Mouse (Mus musculus) spleen, postnatal 36 days (tissue): ENCODE measurements at regions not wholly inside any gene's neighbourhood (a gene's known extent, or its start where the extent isn't known, plus 50 kb on each side); places are given as distances from the start of the nearest gene placed in this dataset.

Experiments used
- DNase-seq, 2 experiments: peaks; one replicate each; pipeline ENCODE4 v3.0.0; 2022; ENCODE audit warnings: low spot score in 2 of 2, mixed read lengths in 1 of 2

DNA sequence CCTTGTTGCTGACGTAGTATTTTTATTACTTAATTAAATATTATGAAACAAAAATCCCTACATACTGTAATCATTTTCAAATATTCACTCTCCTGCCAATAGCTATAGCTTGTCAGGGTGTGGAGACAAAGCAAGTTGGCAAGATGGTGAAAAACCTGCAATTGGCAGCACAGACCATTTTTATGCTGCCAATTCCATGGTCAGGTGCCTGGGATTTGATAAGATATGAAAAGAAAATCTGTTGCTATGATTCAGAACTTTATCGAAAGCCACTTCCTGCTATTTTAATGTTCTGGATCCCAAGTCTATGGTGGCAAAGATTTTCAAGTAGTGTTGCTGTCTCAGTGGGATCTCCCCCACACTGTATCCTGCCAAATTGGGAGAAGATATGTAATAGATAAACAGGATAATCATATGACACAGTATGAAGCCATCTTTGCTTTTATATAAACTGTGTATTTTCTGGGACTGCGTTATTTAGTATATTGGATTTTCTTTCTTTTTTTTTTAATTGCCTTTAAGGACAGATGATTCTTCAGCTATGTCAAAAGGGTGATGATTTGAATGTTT lies 165.3 kb upstream of the Lrrc3b start:
- DNase-seq, result no peak

DNA sequence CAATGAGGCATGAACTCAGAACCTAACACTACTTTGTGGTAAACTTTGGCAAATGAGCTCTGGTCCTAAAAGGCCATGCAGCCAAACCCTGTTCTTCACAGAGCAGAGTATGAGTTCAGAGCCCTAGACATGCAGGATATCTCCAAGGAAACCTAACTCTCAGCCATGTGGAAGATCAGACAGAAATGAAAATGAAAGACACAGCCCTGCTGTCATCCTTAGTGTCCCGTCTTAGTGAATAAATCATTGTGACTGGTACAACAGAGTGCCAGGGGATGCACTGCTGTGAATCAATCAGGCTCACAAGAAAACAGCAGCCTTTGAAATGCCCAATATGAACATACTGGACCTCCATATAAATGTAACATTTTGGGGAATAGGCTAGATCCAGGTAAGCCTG lies 171.4 kb upstream of the Lrrc3b start:
- no peak for DNase-seq

DNA sequence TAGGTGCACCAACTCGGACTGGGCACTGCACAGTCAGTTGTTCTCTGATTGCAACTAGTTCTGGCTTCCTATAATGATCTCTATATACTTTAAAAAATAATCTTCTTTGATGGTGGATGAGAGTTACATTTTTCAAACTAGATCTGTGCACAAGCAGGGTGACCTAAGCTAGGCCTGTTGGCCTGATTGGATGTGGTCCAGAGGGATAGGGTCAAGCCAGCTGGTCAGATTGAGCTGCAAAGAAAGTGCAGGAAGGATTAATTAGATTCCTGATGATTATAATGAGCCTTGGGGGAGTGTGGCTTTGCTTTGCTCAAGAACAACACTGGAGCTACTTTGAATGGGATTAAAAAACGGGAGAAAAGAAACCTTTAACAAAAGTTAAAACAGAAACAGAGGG lies 195.8 kb upstream of the Lrrc3b start:
- DNase-seq, result no peak

DNA sequence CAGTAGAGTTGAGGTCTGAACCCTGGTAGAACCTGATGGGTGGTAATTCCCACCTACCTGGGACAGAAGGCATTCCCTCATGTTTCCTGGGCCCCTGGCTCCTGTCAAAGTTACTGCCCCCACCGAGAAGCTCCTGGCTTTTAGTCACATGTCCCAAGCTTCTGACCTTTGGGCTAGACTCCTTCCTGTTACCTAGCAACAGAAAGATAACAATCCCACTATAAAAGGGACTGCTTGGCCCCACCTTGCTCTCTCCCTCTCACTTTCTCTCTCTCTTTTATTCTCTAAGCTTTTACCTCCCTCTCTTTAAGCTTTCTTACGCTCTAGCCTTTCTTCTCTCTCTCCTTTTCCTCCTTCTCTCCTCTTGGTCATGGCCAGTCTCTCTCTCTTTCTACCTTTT lies 198.9 kb upstream of the Lrrc3b start:
- no peak for DNase-seq

DNA sequence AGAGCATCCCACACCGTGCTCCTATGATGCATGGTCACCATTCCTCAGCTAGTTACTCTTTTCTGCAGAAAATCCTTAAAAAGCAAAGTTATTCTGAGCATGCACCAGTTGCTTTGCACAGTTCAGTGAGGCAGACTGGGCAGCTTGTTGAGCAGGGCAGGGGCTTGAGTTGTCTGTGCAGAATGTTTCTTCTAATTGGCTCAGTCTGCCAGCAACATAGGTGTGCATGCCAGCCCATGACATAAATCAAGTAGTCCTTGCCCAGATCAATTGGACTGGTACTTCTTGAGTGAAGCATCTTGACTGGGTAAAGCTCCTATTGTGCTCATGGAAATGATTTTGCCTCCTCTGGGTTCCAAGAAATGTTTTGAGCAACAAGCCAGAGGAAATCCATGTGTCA lies 200.1 kb upstream of the Lrrc3b start:
- no peak for DNase-seq

DNA sequence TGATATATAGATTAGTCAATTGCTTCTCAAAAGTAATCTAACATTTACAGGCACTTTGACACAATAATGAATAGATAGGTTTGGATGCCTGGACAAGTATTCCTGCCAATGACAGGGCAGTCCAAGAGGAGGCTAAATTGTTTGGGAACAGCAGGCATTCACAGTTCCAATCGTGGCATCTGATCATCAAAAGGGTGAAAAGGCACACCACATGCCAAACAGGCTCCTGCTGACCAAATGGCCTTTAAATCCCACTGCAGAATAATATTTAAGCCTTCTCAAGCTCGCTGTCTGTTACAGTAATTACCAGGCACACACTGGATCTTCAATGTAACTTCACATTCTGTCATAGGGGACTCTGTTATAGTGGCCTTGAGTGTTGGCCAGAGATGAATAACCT lies 222.1 kb upstream of the Lrrc3b start:
- DNase-seq, result no peak

DNA sequence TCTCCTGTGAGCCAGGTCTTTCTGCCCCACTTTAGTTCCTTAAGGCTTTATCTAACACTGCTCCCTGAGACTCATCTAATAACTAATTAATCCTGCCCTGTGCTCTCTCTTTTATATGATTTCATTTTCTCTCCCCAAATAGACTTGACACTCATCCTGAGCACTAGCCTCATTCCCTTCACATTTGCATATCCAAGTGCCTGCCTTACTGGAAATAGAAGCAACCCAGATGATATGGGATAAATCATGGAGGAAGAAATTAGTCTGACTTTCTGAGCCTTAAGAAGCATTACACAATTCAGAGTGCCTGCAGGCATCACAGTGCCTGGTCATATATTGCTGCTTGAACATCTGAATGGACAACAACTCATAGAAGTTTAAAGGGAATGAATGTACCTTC lies 233.5 kb upstream of the Lrrc3b start:
- DNase-seq, result no peak

DNA sequence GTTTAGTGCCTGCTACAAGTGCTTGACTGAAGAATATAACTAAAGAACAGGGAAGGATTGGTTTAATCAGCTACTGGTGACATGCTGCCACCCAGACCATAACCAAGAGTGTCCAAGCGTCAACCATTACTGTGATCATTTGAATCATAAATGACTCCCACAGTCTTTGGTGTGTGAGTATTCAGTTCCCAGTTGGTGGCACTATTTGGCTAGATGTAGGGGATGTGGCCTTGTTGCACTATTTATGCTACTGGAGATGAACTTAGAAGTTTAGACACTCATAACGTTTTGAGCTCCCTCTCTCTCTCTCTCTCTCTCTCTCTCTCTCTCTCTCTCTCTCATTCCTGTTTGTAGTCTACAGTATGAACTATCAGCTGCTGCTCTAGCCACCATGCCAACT lies 238.4 kb upstream of the Lrrc3b start:
- DNase-seq, result no peak

DNA sequence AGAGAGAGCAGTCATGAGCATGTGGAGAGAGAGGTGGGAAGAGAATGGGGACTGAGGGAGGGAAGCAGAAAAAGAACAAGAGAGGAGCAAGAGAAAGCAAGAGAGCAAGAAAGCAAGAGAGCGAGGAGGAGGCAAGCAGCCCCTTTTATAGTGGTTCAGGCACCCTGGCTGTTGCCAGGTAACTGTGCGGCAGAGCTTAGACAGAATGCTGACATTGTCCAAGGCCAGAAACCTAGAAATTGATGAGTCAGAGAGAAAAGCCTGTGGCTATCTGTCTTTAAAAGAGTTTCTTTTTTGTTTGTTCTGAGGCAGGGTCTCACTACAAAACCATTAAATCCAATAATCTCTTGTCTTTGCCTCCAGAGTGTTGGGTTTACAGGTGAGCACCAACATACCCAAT lies 240.7 kb upstream of the Lrrc3b start:
- no peak for DNase-seq

DNA sequence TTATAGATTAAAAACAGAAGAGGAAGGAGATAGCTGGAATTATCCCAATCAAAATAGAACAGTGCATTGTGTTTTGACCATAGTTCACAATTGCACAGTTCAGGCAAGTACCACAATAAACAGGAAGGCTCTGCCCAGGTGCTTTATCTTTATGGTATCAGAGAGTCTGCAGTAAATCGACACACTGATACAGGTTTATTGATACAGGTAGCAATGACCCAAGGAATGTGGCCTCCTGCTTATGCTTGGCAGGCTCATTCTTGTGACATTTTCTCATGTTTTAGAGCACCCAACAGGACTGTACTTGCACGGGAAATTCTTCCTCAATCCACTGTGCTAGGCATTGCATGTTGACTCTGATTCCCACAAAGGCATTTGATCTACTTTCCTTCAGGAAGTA lies 259.2 kb upstream of the Lrrc3b start:
- no peak for DNase-seq

DNA sequence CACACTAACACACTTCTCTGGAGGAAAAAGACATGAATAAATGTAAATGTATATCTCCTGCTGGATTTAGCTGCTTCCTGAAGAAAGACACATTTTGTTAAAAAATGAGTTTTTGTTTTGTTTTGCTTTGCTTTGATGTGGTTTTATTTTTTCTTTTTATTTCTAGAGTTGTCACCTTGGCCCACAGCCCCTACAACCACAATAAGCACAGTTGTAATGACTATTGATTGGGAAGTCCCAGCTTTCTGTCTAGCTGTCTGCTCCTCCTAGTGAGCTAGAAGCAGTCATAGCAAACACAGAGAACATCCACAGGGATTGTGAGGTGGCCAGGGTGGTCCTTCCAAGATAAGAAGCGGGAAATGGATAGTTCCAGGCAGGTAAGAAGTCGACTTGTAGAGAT lies 259.8 kb upstream of the Lrrc3b start:
- DNase-seq, result no peak

DNA sequence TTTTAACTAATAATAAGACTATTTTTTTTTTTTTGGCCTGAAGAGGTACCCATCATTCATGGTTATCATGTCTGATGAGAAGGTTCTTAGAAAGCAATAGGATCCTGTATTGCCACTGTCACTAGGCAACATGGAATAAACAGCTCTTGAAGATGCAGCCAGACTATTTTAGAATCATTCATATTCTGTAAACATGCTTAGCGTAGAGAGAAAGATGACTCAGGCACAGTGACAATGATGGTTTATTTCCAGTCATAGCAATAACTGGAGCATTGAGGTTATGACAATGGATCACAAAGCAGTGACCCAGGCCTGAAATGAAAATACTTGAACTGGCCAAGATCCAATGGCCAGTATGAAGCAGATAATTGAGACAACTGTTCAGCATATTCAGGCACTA lies 283.3 kb upstream of the Lrrc3b start:
- DNase-seq, result no peak

DNA sequence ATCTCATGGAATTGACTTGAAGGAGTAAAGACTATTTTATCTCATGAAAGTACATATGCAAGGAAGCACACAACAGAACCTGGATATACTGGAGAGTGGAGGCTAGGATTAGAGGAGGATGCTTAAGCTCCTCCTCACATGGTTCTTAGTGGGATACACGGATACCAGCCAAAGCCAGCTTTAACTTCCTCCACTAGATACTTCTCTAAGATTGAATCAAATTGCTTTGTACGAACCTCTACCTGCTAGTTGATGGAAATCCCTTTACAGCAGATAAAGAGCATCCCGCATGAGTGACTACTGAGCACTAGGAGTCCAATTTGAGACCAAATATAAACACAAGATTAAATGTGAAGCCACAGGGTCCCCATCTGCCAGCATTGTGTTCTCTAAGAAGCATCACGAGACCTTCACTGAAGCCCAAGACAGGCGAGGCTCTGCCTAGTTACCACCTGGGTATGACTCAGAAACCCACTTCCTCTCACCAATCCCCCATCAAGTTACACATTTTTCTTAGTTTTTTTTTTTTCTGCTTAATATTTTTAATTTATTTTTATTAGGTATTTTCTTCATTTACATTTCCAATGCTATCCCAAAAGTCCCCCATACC lies 307.9 kb upstream of the Lrrc3b start:
- peak; percentile 19 to 25 for DNase-seq

DNA sequence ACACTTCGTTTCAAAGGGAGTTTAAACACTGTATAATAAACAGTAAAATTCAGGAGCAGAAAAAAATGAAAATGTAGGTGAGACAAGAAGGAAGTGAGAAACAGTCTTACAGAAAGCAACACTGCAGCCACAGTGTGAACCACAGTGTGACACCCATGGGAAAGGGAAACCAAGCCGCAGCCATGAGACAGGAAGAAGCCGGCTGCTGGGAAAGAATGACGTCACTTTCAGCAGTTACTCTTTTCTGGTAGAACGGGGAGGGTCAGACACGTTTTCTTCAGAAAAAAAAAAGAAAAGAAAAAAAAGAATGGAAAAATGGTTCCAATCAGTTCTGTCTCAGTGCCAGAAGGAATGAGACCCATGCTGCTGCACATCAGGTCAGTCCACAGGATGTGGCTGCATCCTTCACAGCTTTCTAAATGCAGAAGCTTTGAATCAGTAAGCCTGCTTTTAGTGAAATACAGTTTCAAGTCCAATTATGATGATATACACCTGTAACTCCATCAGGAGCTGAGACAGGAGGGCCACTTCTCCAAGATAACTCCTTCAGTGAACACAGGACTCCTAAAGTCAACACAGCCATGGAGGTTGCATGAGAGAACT lies 331.2 kb upstream of the Lrrc3b start:
- DNase-seq, result peak; percentile 46 to 50

DNA sequence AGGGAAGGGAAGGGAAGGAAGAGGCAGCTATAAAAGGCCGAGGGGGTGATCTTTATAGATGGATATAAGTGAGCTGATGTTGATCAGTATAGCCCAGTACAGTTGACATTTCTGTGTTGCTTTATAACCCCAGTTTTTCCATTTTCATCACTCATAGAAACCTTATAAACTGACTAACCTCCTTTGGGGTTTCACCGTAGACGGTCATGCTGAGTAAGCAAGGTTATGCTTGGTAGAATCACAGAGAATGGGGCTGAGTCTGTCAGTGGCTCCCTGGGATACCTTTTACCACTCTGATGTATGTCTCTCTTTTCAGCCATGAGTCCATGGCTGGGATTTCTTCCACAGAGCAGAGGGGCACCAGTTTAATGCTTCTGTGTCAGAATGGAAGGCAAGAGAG lies 345.9 kb upstream of the Lrrc3b start:
- peak in 1 of 2 experiments; percentile 2 for DNase-seq

DNA sequence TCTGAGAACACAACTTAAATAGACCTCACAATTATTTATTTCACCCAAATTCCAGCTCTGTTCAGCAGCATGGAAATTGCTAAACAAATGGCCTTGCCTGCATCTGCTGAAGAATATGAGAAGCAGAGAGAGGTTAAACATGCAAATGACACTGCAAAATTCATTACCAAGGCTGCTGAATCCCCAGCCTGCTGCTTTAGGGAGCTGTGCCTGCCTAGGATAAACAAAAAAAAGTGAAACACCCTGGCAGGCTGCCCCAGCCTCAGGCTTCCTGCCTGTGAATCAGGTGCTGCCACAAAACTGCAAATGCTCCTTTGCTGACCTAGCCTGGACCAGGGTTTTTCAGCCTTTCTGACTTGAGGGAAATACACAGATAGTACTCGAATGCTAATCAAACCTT lies 346.4 kb upstream of the Lrrc3b start:
- no peak for DNase-seq

DNA sequence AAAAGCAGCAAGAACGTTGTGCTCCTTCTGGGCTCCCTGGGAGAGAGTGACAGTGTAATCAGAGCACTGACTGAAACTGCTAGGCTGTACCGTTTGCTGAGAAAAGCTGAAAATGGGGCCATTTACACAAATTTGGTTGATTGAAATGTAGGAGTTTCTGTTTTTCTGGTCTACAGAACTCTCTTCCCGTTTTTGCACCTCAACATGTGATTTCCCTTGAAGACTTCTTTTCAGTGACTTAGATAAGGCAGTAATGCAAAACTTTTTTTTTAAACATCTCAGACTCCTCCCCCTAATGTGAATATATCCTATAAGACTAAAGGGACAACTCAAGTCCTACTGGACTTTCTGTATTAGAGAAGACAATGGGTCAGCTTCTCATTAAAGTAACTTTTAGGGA lies 356.9 kb upstream of the Lrrc3b start:
- no peak for DNase-seq

DNA sequence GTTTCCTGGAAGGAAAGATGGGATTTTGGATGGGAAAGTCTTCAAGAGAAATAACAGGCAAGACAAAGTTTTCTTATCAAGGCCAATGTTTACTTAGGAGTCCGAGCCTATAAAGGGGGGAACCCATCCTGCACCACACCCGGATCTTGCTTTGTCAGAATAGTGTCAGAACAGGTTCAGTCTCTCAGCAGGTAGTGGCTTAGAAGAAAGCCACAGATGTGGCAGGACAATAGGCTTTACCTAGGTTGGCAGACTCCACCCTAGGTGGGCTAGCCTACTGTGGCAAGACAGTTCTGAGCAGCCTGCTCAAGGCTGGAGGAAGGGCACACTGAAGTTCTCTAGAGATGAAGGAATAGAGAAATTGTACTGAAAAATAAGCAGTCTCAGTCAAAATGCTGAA lies 358.2 kb upstream of the Lrrc3b start:
- DNase-seq, result no peak

DNA sequence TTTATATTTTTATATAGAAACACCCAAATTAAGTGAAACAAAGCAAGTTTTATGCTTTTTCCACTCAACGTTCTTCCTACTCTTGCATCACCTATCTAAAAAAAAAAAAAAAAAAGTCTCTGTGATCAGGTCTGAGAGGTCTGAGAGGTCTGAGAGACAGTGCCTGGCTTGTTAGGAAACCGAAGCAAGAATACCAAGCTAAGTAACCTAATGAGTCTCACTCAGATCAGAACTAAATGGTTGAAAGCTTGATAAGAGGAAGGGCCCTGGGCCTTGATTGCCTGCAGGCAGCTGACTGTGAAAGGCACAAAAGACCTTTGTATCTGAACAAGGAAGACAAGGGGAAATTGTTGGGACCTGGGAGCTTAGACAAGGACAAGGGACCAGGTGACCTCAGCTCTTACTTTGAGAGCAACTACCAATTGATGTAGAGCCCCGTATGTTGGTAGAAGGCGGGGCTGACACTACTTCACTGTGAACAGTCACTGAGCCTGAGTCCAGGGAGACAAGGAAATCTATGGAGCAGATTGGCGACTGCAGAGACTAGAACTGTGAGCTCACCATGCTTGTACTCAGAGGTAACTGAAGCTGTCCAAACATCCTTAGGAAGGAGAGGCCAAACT lies 362.8 kb upstream of the Lrrc3b start:
- DNase-seq, result no peak

DNA sequence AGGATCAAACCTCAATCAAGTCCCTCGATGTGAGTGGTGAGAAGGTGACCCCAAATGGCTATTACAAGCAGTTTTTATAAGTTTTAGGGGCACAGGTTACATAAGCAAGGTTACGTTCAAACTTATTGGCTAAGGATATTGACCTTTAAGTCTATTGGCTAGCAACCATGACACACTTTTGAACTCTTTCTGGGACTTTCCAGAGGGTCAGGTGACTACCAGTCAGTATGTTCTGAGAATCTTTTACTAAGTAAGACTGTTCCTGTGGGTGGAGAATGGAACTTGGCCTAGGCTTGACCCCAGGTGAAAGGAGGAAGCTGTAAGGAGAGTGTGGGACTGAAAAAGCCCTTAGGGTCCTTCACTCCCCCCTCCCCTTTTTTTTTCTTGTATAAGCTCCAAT lies 370.3 kb upstream of the Lrrc3b start:
- DNase-seq, result no peak

DNA sequence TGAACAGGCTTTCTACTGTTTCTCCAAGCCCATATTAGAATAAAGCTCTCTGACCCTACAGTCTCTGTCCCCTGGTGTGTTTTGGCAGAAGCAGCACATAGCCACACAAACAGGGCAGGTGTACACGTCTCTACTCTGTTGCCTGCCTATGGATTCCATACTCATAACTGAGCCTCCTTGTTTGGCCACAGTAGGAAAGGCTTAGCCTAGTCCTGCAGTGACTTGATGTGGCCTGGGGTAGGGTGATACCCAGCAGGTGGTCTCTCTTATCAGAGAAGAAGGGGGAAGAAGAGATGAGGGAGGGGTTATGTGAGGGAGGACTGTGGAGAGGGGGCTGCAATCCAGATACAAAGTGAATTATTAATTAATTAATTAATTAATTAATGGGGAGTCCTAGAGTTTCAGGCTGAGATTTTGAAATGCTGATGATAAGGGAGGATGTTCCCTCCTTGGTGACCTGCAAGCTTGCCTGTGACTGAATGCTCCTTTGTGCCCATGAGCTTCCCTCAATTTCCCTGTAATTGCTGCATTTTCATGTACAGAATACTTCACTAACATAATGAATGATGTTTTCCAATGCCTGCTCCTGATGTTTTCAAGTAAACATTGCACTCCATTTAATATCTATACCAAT lies 402.7 kb upstream of the Lrrc3b start:
- no peak for DNase-seq

DNA sequence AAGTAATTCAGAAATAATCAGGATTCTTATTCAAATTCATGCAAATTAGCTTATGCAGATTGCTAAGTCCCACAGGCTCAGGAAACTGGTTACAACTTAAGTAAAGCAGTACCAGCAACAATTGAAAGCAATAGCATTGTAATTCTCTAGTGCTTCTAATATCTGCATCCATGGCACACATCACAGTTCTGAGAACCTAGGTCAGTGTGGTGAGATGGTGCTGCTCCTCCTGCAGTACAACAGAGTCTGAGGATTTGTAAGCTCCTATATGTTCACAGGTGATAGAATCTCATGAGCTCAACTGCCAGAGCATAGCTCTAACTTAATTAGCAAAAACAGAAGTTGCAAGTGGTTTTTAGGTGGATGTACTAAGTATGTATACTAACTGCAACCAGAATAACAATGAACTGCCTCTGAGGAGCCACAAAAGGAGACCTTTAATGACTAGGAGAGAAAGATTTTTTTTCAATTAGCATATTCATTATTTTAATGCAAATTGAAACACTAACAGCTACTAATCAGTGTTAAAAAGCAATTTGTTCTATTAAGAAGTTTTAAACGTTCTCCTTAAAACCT lies 403.3 kb upstream of the Lrrc3b start:
- no peak for DNase-seq

DNA sequence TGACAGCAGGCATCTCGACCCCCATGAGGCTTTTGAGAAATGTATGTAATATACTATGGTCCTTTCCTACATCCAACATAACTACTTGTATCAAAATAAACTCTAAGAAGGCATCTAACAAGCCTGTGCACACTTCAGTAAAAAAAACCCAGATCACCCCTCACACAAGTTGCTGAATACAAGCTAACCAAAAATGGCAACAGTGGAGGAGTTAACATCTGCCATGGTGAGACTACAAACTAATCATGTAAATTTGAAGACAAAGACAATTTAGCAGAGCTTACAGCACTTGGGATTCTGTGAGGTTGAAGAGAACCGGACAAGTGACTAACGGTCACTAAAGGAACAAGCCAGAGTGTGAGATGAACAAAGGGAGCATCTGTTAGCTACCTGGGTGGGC lies 380.6 kb upstream of the Ngly1 start:
- no peak for DNase-seq
